Mouse (Mus musculus) heart, adult 9 months (tissue): ENCODE data around the gene Tas2r134.
A peak's percentile ranks its signal among the peaks of the same experiment; 100 is the strongest.

Experiments used
- DNase-seq, 2 experiments: peaks; one replicate each; pipeline ENCODE4 v3.0.0; 2022; ENCODE audit warnings: low spot score in 2 of 2

Gene Tas2r134

GRCm38 (mm10) chr2:51652086-51652485 is 24.8 kb downstream of the Tas2r134 start:
- no peak for DNase-seq

DNA sequence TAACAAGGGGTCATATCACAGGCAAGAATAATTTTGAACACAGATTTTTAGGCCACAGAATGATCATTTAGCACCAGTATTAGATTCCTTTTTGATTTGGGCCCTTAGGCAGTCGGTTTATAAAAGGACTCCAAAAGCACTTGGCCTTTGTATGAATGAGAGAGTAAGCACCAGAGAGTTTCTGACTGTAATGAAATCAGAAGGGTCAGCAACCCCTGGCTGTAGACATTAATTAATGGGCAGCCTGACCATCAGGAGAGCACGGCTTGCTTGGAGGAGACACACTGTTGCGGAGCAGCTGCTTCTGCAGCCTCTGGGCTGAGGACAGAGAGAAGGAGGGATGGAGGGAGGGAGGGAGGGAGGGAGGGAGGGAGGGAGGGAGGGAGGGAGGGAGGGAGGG is 30.4 kb downstream of the Tas2r134 start:
- no peak for DNase-seq

DNA sequence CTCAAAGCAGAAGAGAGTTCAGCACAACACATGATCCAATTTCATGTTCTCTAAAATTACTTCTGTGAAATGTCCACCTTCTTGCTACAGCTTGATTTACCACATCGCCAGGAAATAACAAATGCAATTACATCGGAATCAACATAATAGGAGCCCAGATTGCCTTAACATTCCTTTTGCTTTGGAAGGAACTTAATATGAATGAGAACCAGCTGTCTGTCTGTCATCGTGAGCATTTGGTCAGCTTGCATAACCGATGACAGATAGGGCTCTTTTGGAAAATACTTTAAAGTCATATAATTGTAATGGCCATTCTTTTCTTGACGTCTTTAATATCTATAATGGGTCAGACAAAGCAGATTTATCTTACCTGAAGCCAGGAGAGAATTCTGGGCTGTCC is 31.0 kb downstream of the Tas2r134 start:
- peak in 1 of 2 experiments; percentile 6 for DNase-seq

DNA sequence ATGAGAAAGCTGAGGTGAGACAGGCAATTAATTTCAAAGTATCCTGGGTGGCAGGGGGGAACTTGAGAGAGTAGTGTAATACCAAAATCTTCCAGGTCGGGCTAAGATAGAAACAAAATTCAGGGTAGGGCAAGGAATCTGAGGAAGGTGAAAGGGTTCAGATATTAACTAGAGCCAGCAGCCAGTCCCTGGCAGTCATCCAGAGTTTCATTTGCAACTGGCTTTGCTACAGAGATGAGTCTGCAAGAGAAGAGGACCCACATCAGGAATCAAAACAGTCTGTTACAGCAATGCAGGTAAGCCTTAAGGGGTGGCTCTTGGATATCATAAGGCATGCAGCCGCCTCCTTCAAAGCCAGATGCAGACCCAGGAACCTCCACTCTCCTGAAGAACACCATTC is 47.0 kb downstream of the Tas2r134 start:
- no peak for DNase-seq
